Mouse (Mus musculus): ENCODE measurements around the gene Dgkq.
"Not testable (repeated sequence)": the region's sequence is repeated elsewhere in the genome, so short reads cannot be mapped to it uniquely, and the experiment has no call there.

Gene Dgkq

DNA sequence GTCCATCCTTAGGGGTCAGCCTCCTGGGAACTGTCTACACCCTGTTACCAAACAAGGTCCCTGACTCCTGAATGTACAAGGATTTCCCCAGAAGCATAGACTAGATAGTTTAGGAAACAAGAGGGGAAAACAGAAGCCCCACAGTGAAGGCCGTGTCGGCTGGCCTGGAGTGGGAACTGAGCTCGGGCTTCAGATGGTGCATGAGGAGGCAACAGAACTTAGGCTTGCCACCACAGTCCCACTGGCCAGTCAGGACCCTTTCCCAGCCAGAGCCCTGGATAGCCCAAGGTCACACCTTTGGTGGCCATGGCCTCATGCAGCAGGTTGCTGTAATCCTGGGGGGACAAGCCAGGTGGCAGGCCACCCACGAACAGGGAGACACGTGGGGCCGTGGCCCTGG is 16.1 kb downstream of the Dgkq start:
- no peak for DNase-seq

DNA sequence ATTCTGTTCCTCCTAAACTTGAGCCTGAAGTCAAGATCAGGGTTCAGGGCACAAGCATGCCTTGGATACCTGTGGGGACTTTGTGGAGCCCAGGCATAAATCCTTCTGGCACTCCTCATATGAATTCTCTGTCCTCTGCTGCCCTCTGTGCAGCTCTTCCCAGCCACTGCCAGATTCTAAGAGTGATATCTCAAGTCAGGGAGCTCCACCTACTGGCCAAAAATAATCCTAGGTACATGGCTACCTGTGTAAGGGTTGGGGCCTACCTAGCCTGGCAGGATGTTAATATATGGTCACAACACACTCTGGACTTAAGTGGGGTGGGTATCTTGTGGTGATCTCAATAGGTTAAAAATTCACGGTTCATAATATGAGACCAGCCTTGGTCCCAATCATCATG is 17.6 kb downstream of the Dgkq start:
- peak; percentile 42 to 48 for DNase-seq

DNA sequence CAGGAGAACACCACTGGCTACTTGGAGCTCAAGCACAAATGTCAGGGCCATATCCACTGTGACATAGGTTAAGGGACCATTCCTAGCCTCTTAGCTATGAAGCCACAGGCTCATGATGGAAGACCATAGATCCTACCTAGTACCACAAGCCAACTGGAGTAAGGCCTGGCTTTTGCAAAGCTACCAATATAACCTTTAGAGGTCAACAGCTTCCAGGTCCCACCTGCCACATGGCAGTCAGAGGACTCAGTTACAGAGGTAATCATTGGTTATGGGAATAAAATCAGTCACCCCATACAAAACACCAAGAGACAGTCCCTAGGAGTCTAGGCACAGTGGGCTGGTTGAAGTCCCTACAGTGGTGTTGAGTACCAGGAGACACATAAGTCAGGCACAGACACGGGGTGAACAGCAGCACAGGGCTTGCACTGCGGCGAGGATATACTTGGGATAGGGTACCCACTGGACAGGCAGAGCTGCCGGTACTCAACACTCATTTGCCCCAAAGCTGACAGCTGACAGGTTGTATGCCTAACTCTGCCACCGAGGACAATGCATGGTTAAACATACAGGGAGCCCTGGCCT is 18.2 kb downstream of the Dgkq start:
- DNase-seq, result no peak

GRCm38 (mm10) chr5:108650341-108650740 is 19.1 kb downstream of the Dgkq start:
- DNase-seq, result no peak

GRCm38 (mm10) chr5:108648937-108649576 is 20.4 kb downstream of the Dgkq start:
- DNase-seq, result no peak

DNA sequence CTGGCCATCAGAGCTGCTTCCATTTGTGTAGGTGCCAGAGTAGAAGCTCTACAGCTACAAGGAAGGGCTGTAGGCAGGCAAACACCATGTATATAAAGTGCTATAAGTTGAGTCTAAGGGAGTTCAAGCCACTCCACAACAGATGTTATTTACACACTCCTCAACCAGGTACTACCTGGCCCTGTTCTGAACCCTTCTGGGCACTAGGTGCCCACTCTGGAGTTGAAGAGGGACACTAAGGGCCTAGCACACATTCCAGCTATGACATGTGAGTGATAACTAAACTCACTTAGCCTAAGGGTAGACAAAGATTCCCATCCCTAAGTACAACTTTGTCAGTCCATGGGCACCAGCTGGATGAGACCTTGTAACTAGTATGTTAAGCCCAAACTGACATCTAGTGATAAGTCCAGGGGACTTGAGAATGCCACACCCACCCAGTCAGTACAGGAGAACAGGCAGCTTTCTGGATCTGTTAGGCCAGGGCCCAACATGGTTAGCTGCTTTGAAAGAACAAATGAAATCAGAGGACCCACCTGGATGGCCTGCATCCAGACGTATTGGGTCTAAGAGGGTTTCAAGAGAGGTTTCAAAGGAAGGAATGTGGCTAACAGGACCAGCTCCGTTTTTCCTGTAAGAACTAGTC is 21.5 kb downstream of the Dgkq start:
- DNase-seq, result no peak

DNA sequence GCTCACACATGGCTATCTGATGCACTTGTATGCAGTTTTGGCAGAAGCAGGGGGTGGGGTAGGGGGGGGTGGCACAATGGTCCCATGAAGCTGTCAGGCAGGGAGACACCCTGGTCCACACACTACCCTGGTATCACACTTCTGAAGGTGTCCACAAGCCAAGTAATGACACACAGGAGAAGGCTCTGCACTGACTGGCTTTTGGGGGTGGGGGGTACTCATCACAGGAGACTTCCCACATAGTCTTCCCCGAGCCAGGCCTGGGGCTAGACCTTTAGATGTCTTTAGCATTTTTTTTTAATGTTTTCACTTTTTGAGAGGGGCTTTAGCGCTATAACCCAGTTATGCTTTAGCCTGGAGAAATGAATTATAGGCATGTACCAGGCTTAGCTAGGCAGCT is 22.2 kb downstream of the Dgkq start:
- no peak for DNase-seq

DNA sequence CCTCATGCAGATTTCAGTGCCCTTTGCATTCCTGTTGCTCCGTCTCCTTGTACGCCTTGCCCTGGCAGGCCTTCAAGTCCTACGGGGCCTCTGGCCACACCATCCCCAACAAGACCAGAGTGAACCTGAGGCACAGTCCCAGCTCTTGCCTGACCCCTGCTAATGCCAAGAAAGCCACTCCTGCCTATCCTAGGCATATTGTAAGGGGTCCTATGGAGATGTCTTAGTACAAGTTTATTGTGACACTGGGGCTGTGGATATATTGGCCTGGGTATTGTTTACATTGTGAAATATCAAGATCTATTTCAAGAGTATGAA is 23.2 kb downstream of the Dgkq start:
- no peak for DNase-seq

GRCm38 (mm10) chr5:108645651-108646342 is 23.7 kb downstream of the Dgkq start:
- DNase-seq, result no peak

DNA sequence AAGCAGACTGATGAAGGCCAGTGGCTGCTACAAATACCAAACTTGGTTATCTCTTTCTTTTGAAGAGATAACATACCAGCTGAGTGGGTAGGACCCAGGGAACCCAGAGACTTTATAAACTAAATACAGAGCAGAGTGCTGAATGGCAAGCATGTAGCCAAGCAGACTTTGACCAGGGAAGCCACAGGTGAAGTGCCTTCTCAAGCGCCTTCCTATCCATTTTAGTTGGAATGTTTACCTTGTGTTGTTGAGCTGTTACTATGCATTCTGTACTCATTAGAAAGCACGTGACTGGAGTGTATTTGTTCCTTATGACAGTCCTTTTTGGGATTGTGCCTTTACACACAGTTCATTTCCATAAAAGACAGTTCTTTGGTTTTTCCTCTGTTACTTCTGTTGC is 25.8 kb downstream of the Dgkq start:
- DNase-seq, result no peak

DNA sequence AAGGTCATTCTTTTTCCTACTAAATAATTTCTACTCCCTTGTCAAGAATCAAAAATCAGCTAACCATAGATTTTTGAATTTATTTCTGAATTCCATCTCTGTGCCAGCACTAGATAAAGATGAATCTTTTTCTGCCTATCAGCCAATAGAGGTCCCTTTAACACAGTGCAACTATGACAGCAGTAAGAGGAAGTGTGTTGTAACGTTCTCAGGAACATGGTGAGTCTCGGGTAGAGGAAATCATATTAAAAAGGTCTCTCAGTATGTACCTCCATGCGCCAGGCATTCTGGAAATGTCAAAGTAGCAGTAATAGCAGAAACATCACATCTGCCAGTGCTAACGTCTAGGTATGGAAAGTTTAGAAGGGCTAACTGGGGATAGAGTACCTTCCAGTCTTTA is 33.3 kb downstream of the Dgkq start:
- DNase-seq, result no peak

GRCm38 (mm10) chr5:108634088-108634487 is 35.4 kb downstream of the Dgkq start:
- not testable (repeated sequence) for DNase-seq

- no peak for DNase-seq
These were observed 35.8 kb downstream of the Dgkq start for GRCm38 (mm10) chr5:108633676-108634075.

DNA sequence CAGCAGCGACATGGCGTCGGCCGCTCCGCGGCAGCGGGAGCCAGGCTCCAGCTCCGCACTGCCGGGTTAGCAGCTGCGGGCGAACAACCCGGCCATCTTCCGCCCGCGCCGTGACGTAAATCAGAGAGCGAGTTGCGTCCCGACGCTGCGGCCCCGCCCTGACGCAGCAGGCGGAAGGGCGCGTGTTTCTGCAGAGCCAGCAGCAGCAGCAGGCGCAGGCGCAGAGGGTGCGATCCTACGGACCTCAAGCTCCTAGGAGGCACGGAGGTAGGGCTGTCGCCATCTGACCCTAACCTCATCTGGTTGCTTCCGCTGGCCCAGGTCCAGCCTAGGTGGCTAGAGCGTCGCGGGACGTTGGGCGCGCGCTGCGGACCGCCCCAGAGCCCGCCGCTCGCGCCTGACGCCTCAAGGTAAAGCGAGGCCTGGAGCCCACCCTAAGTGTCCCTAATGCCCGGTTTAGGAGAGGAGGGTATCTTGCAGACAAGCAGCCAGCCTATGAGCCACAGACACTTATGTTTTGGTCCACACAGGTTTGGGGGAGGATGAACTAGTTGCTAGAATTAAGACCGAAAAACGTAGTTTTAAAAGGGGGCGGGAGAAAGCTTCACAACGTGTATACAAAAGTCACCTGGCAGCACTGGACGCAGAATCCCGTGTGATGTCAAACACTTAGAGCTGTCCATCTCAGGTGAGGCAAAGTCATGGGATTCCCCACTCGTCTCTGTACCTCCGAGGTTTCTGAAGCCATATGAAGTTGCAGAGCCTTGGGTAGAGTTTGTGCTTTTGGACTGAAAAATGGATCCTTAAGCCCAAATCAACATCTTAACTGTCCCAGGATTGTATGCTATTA is 39.6 kb downstream of the Dgkq start, which contains the start of the genes Gak and Tmem175:
Gene Gak, minus strand, starts transcription at position 122 of the 850 bp plus-strand sequence.
Gene Tmem175, plus strand, starts transcription at position 137 of the 850 bp plus-strand sequence.
- DNase-seq, result peak; percentile 90 to 94

- peak in 1 of 2 experiments; percentile 27 for DNase-seq
These were observed 40.4 kb downstream of the Dgkq start for GRCm38 (mm10) chr5:108628891-108629633.

GRCm38 (mm10) chr5:108626050-108626660 is 43.3 kb downstream of the Dgkq start:
- DNase-seq, result no peak

DNA sequence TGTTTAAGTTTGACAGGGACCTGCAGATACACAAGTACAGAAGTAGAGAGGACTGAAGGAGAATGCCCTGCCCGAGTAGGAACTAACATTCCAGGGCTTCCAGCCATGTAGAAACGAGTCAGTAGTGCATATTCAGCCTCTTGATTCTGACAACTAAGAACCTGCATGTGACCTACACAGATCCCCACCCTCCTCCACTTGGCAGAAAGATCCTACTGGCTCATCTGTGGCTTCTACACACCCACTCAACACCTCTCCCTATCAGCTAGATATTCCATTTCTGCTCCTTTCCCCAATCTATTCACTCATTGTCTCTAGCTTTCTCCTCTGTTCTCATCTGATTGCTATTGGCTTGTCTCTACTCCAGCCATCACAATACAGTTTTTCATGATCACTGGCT is 47.6 kb downstream of the Dgkq start:
- no peak for DNase-seq

- DNase-seq, result no peak
These were observed 59.0 kb downstream of the Dgkq start for GRCm38 (mm10) chr5:108610426-108610825.

DNA sequence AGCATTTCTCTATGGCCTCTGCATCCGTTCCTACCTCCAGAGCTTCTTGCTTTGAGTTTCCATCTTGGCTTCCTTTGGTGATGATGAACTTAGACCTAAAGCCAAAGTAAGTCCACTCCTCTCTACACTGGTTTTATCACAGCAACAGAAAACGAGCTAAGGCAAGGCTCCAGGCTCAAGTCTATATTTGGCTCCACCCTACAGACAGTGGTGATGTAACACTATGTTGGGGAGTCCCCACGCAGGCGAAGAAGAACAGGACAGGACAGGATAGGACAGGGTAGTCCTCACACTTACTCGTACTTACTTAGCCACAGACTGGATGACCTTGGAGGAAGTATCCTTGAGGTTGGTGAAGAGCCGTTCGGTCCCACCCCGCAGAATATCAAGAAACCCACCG is 66.9 kb downstream of the Dgkq start:
- DNase-seq, result no peak

- DNase-seq, result no peak
These were observed 69.5 kb downstream of the Dgkq start for GRCm38 (mm10) chr5:108599923-108600322.

Data from thymus, postnatal 36 days (tissue).